Mouse (Mus musculus) liver, postnatal 0 days (tissue): ENCODE results near the gene Mboat7.

Experiments
- CTCF ChIP-seq: sonication (generic); IDR thresholded peaks from 2 replicates; pipeline ENCODE4 v1.5.1; 2016; ENCODE audit warnings: antibody characterized with exemption, low read depth
- EP300 ChIP-seq: IDR thresholded peaks from 2 replicates; pipeline ENCODE4 v1.6.1; 2016; ENCODE audit warnings: antibody characterized with exemption, low read depth, mild to moderate bottlenecking

DNA sequence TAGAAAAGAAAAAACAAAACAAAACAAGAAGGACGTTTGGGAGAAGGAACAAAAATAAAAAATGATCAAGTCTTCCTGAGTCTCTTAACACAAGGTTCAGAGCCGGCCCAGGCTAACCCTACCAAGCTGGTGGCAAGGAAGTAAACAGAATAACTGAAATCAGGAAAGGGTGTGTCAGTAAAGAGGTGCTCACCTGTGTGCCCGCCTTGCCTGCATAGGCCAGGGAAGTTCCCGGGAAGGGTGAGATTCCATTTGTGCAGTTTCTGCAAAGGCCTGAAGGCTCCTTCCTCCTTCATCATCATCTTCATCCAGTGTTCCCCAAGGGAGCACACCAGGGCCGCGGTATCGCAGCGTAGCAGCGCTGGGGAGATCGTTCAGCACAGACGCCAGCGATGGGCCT is 17.0 kb downstream of the Mboat7 start:
- TF ChIP-seq CTCF (no peak), EP300 (no peak)
